Mouse (Mus musculus) Muller cell, postnatal 12 days (primary cell): ENCODE measurements around the gene Osbpl6.
"Not testable (repeated sequence)": the region's sequence is repeated elsewhere in the genome, so short reads cannot be mapped to it uniquely, and the experiment has no call there.

Experiments used
- DNase-seq: peaks from one replicate; pipeline ENCODE4 v3.0.0-alpha.2; 2015; ENCODE audit errors: inconsistent ontology term

Gene Osbpl6

GRCm38 (mm10) chr2:76563862-76564261 lies 157.6 kb downstream of the Osbpl6 start:
- DNase-seq, result no peak

DNA sequence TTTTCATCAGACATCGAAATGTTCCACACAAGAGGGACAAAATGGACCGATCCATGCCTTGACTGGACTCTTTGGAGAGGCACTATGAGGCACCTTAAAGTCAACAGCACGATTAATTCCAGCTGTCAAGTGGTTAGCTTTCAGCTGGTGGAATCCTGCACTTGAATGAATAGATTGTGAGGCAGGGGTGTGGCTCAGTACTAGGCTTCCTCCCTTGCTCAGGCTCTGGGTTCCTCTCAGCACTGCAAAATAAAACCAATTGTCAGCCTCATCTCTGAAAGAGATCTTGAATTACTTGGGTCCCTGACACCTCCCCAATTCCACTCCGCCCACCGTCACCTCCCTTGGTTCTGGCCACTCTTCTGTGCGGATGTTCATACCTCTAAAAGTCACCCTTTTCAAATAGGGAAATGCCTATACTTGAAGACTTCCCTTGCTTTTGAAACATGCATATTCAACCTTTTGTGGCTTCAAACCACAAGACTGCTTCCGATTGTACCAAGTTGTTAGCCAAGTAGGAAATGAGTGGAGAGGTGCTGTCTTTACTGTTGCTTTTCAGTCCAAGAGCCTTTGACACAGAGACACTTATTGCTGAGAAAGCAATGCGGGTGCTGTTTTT lies 160.7 kb downstream of the Osbpl6 start:
- DNase-seq, result no peak

DNA sequence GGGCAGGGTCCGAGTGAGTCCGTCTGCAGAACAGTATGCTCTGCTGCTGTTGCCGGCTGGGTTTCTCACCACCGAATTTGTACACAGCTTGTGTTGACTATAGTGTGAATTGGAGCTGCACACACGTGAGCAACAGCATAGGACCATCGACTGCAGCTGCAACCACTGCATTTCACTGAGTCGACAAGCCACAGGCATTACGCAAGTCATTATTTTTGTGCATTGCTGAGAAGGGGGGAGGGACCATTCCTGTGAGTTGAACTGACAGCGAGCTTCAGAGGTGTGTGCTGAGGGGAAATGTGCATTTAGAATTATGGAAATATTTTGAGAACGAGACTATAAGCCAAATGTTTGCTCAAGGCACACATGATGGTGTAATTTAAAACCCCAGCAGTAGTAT lies 165.2 kb downstream of the Osbpl6 start:
- no peak for DNase-seq

DNA sequence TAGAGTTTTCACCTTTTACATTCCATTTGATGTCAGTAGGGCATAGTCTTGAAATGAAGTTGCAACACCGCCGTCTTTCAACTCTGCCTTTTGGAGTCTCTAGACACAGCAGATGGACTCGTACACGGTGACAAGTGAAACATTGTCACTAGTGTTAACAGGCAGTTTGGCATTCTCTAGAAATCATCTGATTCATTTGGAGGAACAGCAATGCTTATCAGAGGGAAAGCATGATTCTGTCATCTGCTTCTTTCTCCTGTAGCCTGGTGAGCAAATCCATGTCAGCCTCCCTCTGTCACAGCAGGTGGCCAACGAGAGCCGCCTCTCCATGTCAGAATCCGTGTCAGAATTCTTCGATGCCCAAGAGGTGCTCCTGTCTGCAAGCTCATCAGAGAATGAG lies 172.6 kb downstream of the Osbpl6 start:
- no peak for DNase-seq

GRCm38 (mm10) chr2:76585090-76585489 lies 178.8 kb downstream of the Osbpl6 start:
- no peak for DNase-seq

- no peak for DNase-seq
These were observed 180.6 kb downstream of the Osbpl6 start for GRCm38 (mm10) chr2:76586906-76587305.

DNA sequence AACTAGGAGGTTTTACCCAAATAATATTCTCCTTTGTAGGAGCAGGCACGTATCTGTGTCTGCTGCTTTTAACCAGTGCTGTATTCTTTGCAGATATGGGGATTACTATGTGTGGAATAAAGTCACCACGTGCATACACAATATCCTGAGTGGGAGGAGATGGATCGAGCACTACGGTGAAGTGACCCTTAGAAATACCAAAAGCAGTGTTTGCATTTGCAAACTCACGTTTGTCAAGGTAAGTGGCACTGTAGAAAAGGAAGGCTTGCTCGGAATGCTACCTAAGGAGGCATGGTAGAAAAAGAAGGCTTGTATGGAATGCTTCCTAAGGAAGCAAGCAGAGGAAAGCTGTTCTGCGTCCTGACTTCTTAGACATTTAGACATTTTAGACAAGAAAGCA lies 183.9 kb downstream of the Osbpl6 start:
- DNase-seq, result no peak

GRCm38 (mm10) chr2:76592401-76592924 lies 186.2 kb downstream of the Osbpl6 start:
- peak; percentile 91 for DNase-seq

DNA sequence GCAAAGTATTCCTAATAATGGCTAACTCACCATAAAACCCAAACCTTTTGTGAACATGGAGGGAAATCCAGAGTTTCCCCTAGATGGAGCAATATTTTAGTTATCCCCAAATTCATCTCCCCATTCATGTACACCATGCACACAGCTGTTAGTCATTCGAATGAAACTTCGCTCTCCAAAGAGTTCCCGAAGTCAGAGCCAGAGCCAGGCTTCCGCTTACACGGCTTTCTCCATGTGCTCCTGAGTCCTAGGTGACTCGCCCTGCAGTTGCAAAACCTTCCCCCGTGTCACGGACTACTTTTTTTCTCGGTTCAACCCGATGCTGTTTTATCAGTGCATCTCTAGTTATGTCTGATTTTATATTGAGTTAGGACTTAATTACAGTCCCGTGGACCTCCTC lies 191.2 kb downstream of the Osbpl6 start:
- DNase-seq, result no peak

DNA sequence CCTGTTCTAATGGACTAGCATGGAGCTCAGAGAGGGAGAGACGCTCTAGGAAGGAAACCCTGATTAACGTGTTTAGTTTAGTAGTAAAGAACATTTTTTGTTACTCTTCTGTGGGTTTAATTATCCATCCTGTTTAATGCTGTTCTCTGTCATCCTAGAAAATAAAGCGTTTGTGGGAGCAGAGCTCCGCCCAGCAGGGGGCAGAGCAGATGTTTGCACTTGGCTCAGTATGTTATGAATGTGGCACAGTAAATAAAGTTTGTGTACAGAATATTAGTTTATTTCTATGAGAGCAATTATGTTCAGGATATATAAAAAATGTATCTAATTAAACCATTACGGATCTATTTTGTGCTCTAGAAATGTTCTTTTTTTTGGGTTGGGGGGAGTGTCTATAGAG lies 192.9 kb downstream of the Osbpl6 start:
- no peak for DNase-seq

DNA sequence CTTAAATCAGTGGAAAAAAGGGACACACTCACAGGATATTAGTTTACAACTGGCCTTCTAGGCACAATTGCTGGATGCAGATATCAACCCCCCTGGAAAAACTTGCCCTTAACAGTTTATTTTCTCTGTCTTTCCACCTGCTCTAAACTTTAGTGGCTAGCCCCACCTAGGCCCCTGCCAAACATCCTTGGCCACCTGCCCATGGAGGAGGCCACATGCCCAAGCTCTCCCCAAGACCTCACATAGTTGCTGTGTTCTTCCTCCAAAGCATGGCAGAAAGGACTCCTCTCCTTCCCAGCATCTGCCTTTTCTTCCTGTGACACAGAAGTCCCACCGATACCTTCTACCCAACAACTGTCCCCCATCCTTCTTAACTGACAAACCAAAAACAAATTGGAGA lies 195.9 kb downstream of the Osbpl6 start:
- DNase-seq, result no peak

DNA sequence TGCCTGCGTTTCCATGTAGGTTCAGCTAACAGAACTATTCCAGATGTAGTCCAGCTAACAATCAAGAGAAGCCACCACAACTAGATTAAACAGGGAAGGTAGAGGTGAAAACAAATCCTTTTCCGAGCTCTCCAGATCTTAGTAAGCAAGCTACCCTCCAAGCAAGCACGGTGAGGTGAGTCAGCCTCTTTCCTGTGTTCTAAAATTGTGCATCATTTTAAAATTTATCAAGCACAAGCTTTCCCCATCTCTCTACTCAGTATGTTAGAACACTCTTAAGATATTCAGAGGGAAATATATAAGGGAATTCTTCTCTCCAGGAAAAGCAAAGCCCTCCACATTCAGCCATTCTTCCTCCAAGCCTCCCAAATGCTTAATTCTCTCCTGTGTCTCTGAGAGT lies 200.4 kb downstream of the Osbpl6 start:
- no peak for DNase-seq

GRCm38 (mm10) chr2:76610326-76611104 lies 204.2 kb downstream of the Osbpl6 start:
- DNase-seq, result peak; percentile 59

DNA sequence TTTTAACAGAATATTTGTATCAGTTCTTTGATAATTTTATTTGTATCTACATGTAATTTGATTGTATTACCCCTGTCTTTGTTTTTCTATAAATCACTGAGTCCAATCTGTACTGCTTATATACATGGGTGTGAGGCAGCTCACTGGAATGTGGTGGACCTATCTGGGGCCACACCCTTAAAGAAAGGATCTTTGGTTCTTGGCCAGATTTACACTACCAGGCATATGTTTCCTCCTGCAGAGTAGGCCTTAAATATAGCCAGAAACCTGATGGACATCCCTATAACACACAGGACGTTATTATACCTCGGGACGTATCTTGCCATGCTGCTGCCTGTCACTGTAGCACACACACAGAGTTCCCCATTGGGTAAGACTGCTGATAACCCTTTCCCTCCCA lies 205.7 kb downstream of the Osbpl6 start:
- DNase-seq, result no peak

- DNase-seq, result peak; percentile 22
These were observed 211.8 kb downstream of the Osbpl6 start for GRCm38 (mm10) chr2:76618078-76618477.

- DNase-seq, result no peak
These were observed 213.9 kb downstream of the Osbpl6 start for GRCm38 (mm10) chr2:76620188-76620587.

- DNase-seq, result no peak
These were observed 215.4 kb downstream of the Osbpl6 start for GRCm38 (mm10) chr2:76621724-76622123.

DNA sequence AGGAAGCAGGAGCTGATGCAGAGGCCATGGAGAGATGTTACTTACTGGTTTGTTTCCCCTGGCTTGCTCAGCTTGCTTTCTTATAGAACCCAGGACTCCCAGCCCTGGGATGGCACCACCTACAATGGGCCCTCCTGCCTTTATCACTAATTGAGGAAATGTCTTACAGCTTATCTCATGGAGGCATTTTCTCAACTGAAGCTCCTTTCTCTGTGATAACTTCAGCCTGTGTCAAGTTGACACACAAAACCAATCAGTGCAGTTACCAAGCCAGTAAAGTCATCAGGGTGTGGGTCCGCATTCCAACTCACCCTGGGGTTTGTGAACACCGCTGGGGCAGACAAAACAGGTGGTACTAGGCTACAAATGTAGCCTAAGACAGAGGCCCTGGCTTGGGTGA lies 216.0 kb downstream of the Osbpl6 start:
- not testable (repeated sequence) for DNase-seq

DNA sequence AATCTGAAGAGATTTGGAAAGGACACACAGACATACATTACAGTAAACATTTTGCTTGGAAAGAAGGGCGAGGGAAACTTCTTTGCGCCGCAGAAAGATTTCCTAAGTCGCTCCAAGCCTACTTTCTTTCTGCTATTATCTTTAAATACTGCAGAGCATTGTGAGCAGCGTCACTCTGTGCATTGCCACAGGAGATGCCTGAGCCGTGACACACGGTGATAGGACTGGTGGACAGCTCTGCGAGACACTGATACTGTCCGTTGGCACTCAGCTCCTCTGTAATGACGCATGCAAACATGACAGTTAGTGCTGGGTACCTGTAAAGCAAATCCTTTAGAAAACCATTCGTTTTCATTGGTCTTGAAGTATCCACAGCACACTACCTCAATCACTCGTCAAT lies 224.0 kb downstream of the Osbpl6 start:
- no peak for DNase-seq

- DNase-seq, result peak; percentile 33
These were observed 225.3 kb downstream of the Osbpl6 start for GRCm38 (mm10) chr2:76631600-76631999.

GRCm38 (mm10) chr2:76639637-76640036 lies 233.3 kb downstream of the Osbpl6 start:
- no peak for DNase-seq

GRCm38 (mm10) chr2:76643801-76644200 lies 237.5 kb downstream of the Osbpl6 start:
- no peak for DNase-seq

DNA sequence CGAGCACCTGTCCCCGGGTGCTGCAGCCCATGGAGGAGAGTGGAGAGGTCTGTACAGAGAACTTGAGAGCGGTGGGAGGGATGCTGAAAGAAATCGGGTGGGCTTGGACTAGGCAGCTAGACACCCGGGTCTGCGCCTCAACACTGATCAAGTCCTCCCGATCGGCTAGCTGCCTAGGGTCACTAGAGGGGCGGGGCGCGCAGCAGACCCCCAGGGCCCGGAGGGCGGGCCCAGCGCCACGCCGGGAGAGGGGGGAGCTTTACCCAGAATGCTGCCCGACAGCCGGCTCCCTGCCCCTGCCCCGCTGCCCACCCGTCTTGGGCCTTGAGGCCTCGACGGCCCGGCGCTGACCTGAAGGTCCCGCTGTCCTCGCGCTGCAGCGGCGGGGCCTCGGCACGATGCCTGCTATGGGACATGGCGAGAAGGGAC lies 241.1 kb downstream of the Osbpl6 start:
- DNase-seq, result no peak
